Mouse (Mus musculus): ENCODE results near the gene Edn3. TPM values are rescaled to one million over a fixed set of nuclear protein-coding genes. Genes with fewer than 3 reads are reported as not detected.

Edn3 gene
- 10.0 TPM for polyA plus RNA-seq (2014; fragmentation: Illumina TruSeq; extraction: RNeasy Lipid Tissue Mini Kit (QIAGEN cat#74804); ENCODE audit: insufficient read depth, low read depth, low replicate concordance)

GRCm38 (mm10) chr2:174760479-174761121, at the start of gene Edn3:
Gene Edn3 (plus strand): TSS chr2:174760619.

Other genes with a start within 250 kb of the Edn3 start
- gene Zfp831, start 117.1 kb upstream of the Edn3 start, polyA plus RNA-seq (2014; fragmentation: Illumina TruSeq; extraction: RNeasy Lipid Tissue Mini Kit (QIAGEN cat#74804); ENCODE audit: insufficient read depth, low read depth, low replicate concordance): 0.39 TPM
- gene Gm14444, start 249.6 kb downstream of the Edn3 start, polyA plus RNA-seq (2014; fragmentation: Illumina TruSeq; extraction: RNeasy Lipid Tissue Mini Kit (QIAGEN cat#74804); ENCODE audit: insufficient read depth, low read depth, low replicate concordance): not detected

Measured in lung, adult 10 weeks (tissue).